Mouse (Mus musculus) brain, embryonic 14.5 days (tissue): ENCODE data around the gene Pdpn.

Experiments used
- CTCF ChIP-seq: fragments of 200-500 bp; IDR thresholded peaks from 2 replicates; pipeline ENCODE4 v1.5.1; 2012; ENCODE audit warnings: inconsistent platforms, mild to moderate bottlenecking, moderate library complexity, borderline replicate concordance; ENCODE audit not compliant: insufficient read depth, insufficient read length; ENCODE audit errors: extremely low read depth
- POLR2A ChIP-seq: fragments of 200-500 bp; IDR thresholded peaks from 2 replicates; pipeline ENCODE4 v1.6.1; 2012; ENCODE audit warnings: mild to moderate bottlenecking, inconsistent platforms, borderline replicate concordance; ENCODE audit not compliant: poor library complexity, insufficient read depth, insufficient read length, severe bottlenecking; ENCODE audit errors: extremely low read depth

DNA sequence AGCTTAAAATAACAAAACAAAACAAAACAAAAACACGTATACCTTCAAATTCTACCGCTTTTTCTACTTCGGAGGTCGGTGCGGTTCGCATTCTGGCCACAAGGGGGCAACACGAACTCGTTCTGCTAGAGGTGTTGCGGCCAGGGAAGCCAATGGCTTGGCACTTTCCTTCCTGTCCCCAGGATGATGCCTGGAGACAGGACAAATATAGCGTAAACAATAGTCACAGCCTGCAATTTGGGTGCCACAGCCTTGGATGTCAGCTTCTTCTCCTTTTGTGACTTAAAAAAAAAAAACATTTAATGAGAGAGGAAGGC lies 26.2 kb upstream of the Pdpn start:
- TF ChIP-seq CTCF (peak; percentile 91), POLR2A (no peak)
